Mouse (Mus musculus): ENCODE results near the gene Rhd. TPM values are rescaled to one million over a fixed set of nuclear protein-coding genes. Genes with fewer than 3 reads are reported as not detected.

Rhd gene
- polyA plus RNA-seq, 1 experiment from 2014 or later, result 0.08 TPM

DNA sequence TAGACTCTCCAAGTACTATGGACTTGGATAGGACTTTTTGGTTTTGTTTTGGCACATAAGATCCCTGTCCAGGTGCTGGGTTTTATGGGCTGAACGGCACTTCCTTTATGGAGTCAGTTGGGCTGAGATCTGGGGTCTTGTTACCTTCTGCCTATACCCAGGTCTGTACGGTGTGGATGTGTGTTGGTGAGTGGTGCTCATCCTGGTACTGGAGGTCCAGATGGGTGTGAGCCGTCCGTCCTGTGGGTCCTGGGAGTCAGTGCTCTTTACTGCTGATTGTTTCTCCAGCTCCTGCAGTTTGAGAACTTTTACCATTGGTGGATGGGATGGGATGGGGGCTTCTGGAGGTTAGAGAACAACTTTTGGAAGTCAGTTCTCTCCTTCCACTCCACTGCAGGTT, 57.4 kb downstream of the Rhd start:
- no peak for TF ChIP-seq CTCF (IDR thresholded peaks at IDR 0.05)
- POLR2A ChIA-PET, result no interaction called here
- DNase-seq (ENCODE audit: low read depth, low spot score) (no peak), ATAC-seq (no peak)
- in situ Hi-C loops (cut with MboI; ENCODE audit: low pct_unique_long_range_greater_than_20kb), result no loop called here
- no peaks in the 10 kb centered on the region for H3K27me3 ChIP-seq
- CTCF ChIA-PET, result no interaction called here

DNA sequence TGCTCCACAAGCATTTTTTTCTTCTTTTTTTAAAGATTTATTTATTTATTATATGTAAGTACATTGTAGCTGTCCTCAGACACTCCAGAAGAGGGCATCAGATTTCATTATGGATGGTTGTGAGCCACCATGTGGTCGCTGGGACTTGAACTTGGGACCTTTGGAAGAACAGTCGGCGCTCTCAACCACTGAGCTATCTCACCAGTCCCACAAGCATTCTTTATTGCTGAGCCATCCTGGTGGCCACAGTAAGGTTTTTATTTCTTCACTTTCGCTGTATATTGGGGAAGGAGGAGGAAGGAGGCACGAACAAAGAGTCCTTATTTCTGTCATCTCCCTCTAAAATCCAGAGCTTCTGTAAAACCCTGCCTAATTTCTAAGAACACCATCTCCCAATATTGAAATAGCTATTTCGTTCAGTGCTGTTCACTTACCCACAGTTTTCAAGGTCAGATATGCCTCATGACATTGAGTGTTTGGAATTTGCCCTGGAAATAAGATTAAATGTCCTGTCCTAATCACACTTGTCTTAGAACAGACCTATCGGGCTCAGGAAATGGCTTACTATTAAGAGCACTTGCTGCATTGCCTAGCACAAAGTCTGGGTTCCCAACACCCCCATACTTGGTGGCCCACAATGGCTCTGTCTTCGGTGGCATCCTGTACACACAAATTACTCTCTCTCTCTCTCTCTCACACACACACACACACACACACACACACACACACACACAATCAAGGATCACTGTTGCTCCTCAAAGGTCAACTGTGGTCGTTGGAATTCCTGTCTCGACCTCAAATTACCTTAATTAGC, 58.0 kb downstream of the Rhd start:
- no peaks in the 10 kb centered on the region for H3K27me3 ChIP-seq
- no peak for DNase-seq (ENCODE audit: low read depth, low spot score)
- no peak for TF ChIP-seq CTCF (IDR thresholded peaks at IDR 0.05)
- ATAC-seq, result no peak
- POLR2A ChIA-PET, result interaction anchor here (0.6 kb wide), 1 partner anchor 363 kb away, joined by 8 read pairs; no protein-coding TSS in a partner anchor
- in situ Hi-C loops (cut with MboI; ENCODE audit: low pct_unique_long_range_greater_than_20kb), result no loop called here
- CTCF ChIA-PET, result interaction anchor here (1.3 kb wide), 1 partner anchor 8 kb away, joined by 3 read pairs; no protein-coding TSS in a partner anchor

DNA sequence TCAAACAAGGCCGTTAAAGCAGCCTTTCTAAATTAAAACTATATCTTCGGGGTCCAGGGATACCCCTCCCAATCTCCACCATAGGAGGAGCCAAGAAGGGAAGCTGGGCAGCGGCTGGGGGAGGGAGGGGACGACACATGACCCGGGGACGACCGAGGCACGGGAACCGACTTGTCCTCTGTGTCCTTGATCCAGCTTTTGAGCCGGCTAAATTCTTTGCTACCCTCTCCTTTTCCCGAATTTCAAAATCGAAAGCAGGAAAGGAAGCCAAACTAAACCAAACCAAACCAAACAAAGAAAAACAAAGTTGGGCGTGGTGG, 58.5 kb downstream of the Rhd start:
- ATAC-seq (no peak), DNase-seq (ENCODE audit: low read depth, low spot score) (no peak)
- ChIA-PET CTCF (interaction anchor here (1.3 kb wide), 1 partner anchor 9 kb away, joined by 3 read pairs; no protein-coding TSS in a partner anchor), POLR2A (interaction anchor here (0.6 kb wide), 1 partner anchor 363 kb away, joined by 8 read pairs; no protein-coding TSS in a partner anchor)
- TF ChIP-seq CTCF (IDR thresholded peaks at IDR 0.05), result no peak
- in situ Hi-C loops (cut with MboI; ENCODE audit: low pct_unique_long_range_greater_than_20kb), result no loop called here
- no peaks in the 10 kb centered on the region for H3K27me3 ChIP-seq

DNA sequence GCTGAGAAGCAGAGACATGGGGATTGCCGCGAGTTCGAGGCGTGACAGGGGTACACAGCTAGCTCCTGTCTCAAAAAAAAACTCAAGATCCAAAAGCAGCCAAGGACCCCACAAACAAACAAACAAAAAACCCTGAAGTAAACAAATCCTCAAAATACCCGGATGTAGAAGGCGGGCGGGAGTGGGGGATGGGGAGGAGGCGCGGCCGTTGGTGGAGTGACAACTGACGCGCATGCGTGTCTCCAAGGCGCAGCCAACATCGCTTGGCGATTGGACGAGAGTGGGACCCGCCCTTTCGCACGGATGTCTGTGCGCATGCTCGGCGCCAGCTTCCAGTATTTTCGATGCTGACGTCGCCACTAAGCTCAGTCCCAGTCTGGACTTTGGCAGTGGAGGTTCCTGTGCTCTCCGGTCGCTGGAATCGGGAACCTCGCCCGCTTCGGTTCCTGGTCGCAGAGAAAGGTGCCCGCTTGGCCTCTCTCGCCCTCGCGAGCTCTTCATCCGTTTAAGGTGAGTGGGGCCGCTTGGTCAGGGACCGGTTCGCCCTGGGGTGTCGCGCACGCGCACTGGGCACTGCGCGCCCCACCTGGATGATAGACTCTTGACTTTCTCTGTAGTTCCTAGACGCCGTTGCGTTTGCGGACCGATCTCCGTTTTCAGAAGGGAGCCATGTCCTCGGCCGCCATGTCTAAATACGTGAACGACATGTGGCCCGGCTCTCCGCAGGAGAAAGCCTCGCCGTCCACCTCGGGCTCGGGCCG, 59.1 kb downstream of the Rhd start, which contains the start of gene Rsrp1:
Rsrp1 (plus strand) TSS at position 335 of the 761 bp plus-strand sequence.
- no peaks in the 10 kb centered on the region for H3K27me3 ChIP-seq
- POLR2A ChIA-PET, result interaction anchor here (1.0 kb wide), 1 partner anchor 9 kb away, joined by 3 read pairs; no protein-coding TSS in a partner anchor
- in situ Hi-C loops (cut with MboI; ENCODE audit: low pct_unique_long_range_greater_than_20kb), result no loop called here
- DNase-seq (ENCODE audit: low read depth, low spot score) (peak; percentile 91), ATAC-seq (peak; percentile 31)
- CTCF ChIA-PET, result interaction anchor here (1.3 kb wide), 1 partner anchor 10 kb away, joined by 3 read pairs; no protein-coding TSS in a partner anchor
- TF ChIP-seq CTCF (IDR thresholded peaks at IDR 0.05), result no peak

DNA sequence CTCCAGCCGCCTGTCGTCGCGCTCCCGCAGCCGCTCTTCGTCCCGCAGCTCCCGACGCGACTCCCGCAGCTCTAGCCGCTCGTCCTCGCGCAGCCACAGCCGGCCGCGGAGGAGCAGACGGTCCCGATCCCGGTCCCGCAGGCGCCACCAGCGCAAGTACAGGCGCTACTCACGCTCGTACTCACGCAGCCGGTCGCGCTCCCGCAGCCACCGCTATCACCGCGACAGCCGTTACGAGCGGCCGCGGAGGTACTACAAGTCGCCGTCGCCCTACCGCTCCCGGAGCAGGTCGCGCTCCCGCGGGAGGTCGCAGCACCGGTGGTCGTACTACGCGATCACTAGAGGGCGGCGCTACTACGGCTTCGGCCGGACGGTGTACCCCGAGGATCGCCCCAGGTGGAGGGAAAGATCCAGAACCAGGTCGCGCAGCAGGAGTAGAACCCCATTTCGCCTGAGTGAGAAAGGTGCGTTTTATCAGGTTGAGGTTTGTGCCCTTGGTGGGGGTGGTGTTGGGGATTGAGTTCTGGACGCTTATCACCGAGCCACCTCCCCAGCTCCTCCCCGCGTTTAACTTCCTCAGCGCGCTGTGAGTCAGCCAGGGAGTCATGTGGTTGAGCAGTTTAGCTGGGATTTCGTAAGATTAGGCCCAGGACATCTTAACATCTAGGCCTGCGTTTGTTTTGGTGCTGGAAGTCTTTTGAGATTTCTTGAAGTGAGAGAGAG, 59.8 kb downstream of the Rhd start:
- in situ Hi-C loops (cut with MboI; ENCODE audit: low pct_unique_long_range_greater_than_20kb), result no loop called here
- no peak for TF ChIP-seq CTCF (IDR thresholded peaks at IDR 0.05)
- H3K27me3 ChIP-seq, result no peaks in the 10 kb centered on the region
- DNase-seq (ENCODE audit: low read depth, low spot score) (no peak), ATAC-seq (no peak)
- CTCF ChIA-PET, result no interaction called here
- POLR2A ChIA-PET, result interaction anchor here (1.0 kb wide), 1 partner anchor 10 kb away, joined by 3 read pairs; no protein-coding TSS in a partner anchor

DNA sequence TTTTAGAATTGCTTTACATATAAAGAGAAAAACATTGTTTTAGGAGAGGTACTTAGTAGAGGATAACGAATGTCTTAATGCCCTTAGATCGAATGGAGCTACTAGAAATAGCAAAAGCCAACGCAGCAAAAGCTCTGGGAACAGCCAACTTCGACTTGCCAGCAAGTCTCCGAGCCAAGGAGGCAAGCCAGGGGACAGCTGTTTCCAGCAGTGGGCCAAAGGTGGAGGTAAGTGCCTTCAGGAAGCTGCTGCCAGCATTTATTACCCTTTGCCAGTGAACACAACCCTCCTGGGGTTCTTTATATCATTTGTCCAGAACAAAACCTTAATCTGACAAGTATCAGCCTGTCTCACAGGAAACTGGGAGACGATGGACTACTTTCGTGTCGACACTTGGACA, 60.9 kb downstream of the Rhd start:
- POLR2A ChIA-PET, result interaction anchor here (0.6 kb wide), 1 partner anchor 11 kb away, joined by 3 read pairs; no protein-coding TSS in a partner anchor
- no peak for ATAC-seq
- no peak for DNase-seq (ENCODE audit: low read depth, low spot score)
- CTCF ChIA-PET, result no interaction called here
- no peak for TF ChIP-seq CTCF (IDR thresholded peaks at IDR 0.05)
- in situ Hi-C loops (cut with MboI; ENCODE audit: low pct_unique_long_range_greater_than_20kb), result no loop called here
- H3K27me3 ChIP-seq, result no peaks in the 10 kb centered on the region

DNA sequence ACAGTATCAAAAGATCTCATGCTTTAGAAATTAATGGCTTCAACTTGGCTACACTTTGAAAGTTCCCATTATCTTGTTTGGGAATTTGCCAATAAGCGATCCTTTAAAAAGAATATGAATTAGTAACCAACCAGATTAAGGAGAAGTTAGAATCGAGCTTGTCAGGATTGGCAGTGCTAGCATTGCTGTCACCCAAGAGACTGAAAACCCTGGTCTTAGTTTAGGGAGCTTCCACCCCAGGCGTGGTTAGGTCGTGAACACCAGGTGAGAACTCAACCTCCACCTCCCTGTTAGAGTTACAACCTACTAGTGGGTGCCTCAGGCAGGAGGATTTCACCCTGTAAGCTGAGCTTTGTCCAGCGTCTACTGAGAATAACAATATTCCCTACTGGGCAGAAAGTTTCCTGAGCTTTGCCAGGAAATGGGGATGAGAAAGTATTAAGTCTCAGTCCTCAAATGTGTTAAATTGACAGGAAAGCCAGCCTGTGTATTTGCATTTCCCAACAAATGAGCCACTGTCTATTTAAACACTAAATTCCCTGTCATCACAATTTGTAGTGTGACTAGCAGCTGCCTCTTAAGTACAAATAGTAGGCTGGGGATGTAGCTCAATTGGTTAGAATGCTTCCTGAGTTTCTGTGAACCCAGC, 63.6 kb downstream of the Rhd start:
- POLR2A ChIA-PET, result no interaction called here
- no peaks in the 10 kb centered on the region for H3K27me3 ChIP-seq
- in situ Hi-C loops (cut with MboI; ENCODE audit: low pct_unique_long_range_greater_than_20kb), result no loop called here
- DNase-seq (ENCODE audit: low read depth, low spot score) (no peak), ATAC-seq (no peak)
- TF ChIP-seq CTCF (IDR thresholded peaks at IDR 0.05), result no peak
- CTCF ChIA-PET, result no interaction called here

DNA sequence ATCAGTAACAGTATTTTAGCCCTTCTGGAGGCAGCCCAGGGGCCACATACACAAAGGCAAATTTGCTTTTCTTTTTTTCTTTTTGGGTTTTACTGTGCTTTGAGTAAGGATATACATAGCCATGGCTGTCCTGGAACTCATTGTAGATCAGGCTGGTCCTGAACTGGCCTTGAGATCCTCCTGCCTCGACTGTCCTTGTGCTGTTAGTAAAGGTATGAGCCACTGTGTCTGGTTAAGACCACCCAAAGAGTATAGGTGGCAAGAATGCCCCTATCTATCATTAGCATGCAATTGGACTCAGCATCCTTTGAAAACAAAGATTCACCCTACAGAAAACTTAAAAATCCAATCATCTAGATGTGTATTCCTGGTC, 64.1 kb downstream of the Rhd start:
- DNase-seq (ENCODE audit: low read depth, low spot score) (no peak), ATAC-seq (no peak)
- no peak for TF ChIP-seq CTCF (IDR thresholded peaks at IDR 0.05)
- POLR2A ChIA-PET, result no interaction called here
- no peaks in the 10 kb centered on the region for H3K27me3 ChIP-seq
- in situ Hi-C loops (cut with MboI; ENCODE audit: low pct_unique_long_range_greater_than_20kb), result no loop called here
- CTCF ChIA-PET, result no interaction called here

DNA sequence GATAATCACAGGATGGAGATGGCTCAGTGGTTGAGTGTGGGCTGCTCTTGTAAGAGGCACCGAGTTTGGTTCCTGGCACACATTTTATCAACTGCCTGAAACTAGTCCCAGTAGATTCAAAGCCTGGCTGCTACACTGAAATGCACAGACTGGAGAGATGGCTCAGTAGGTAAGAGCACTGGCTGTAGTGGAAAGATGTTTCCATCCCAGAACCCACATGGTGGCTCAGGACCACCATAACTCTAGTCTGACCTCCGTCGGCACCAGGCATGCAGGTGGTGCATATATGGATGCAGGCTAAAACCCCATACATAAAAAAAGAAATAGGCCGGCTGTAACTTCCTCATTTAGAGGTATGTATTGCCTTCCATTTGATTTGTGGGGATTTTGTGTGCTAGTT, 65.2 kb downstream of the Rhd start:
- no peak for TF ChIP-seq CTCF (IDR thresholded peaks at IDR 0.05)
- in situ Hi-C loops (cut with MboI; ENCODE audit: low pct_unique_long_range_greater_than_20kb), result no loop called here
- no peak for ATAC-seq

DNA sequence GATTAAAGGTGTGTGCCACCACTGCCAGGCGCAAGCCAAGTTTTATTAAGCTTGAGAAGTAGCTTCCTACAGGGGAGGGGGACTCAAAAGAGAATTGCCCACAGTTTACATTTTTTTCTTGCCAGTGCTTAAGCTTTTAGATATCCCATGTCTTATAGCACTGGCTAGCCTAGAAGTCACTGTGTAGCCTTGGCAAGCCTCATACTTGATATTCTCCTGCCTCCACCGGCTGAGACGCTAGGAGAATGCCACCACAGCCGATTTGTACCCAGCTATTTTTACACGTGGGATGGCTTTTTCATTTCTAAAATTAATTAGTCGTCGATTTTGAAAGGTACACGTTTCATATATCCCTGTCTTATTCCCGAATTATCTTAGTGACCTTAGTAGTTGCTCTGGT, 65.9 kb downstream of the Rhd start:
- TF ChIP-seq CTCF (IDR thresholded peaks at IDR 0.05), result no peak
- ChIA-PET POLR2A (no interaction called here), CTCF (no interaction called here)
- DNase-seq (ENCODE audit: low read depth, low spot score) (no peak), ATAC-seq (no peak)
- H3K27me3 ChIP-seq, result no peaks in the 10 kb centered on the region
- in situ Hi-C loops (cut with MboI; ENCODE audit: low pct_unique_long_range_greater_than_20kb), result no loop called here

More for the DNA sequence above, 65.2 kb downstream of the Rhd start:
- no peak for DNase-seq (ENCODE audit: low read depth, low spot score)
- POLR2A ChIA-PET, result interaction anchor here (0.7 kb wide), 1 partner anchor 925 kb away, joined by 3 read pairs; no protein-coding TSS in a partner anchor
- H3K27me3 ChIP-seq, result no peaks in the 10 kb centered on the region
- CTCF ChIA-PET, result no interaction called here
